ENCODE assay signal across 10 mouse cellular contexts in the genomic region with DNA sequence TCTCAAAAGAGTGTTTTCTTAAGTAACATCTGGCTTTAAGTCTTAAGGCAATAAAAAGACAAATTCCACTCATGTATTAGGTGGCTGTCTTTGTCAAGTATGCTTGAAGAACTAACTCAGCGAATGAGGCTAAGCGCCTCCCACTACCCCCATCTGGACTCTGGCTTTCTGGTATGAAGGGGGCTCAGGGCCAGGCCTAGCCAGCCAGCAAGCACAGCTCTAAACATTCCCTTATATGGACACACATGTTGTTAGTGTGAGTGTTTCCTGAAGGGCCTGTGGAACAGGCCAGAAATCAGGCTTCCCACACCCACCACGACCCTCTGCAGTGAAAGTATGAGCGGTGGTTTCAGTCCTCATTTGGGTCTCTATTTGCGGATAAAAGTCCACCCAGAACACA. TPM values are rescaled to one million over a fixed set of nuclear protein-coding genes. Genes with fewer than 3 reads are reported as not detected.
A peak's percentile ranks its signal among the peaks of the same experiment; 100 is the strongest.
DNase-seq lines count a peak whose midpoint lies in the region; ATAC-seq and TF ChIP-seq lines count a peak whose summit lies in the region.
"Had no signal": no experiment of that assay in that cellular context is flagged by ENCODE, and none has a peak within 500 bp of the region (broad histone marks: within the 10 kb centered on the region; RNA-seq: fewer than 3 reads in every experiment).

No protein-coding gene starts in this region.

- no peaks in the 10 kb centered on the region for H3K27me3 ChIP-seq in hindbrain, embryonic 10.5 days (ENCODE audit: insufficient read depth, poor library complexity, severe bottlenecking)
- H3K27me3 ChIP-seq in hindbrain, embryonic 14.5 days (ENCODE audit: control insufficient read depth, insufficient read depth, low read length) = no peaks in the 10 kb centered on the region
- H3K27me3 ChIP-seq in liver, embryonic 13.5 days = no peaks in the 10 kb centered on the region
- H3K27me3 ChIP-seq: megakaryocyte, embryonic 14.5 days had no signal

- H3K9me3 ChIP-seq in hindbrain, embryonic 10.5 days = no peaks in the 10 kb centered on the region
- no peaks in the 10 kb centered on the region for H3K9me3 ChIP-seq in hindbrain, embryonic 14.5 days (ENCODE audit: control insufficient read depth, low read length)
- no peaks in the 10 kb centered on the region for H3K9me3 ChIP-seq in liver, embryonic 13.5 days (replicated peaks)
- H3K9me3 ChIP-seq: megakaryocyte, embryonic 14.5 days had no signal

- peak overlapping the region; percentile 74 for H3K27ac ChIP-seq in hindbrain, embryonic 10.5 days
- H3K27ac ChIP-seq in hindbrain, embryonic 14.5 days = no peak overlapping the region
- H3K27ac ChIP-seq in liver, embryonic 13.5 days = peak overlapping the region; percentile 41

- H3K9ac ChIP-seq in hindbrain, embryonic 14.5 days = no peak overlapping the region
- no peak overlapping the region for H3K9ac ChIP-seq in liver, embryonic 13.5 days

- no peak for TF ChIP-seq CTCF in brain, embryonic 14.5 days (IDR thresholded peaks at IDR 0.05; ENCODE audit: borderline replicate concordance, extremely low read depth, insufficient read depth, insufficient read length)

- WGBS in hindbrain, embryonic 10.5 days = 70% methylated on average over 5 of the region's 5 CpGs
- WGBS in hindbrain, embryonic 14.5 days = 90% methylated on average over 5 of the region's 5 CpGs
- WGBS in liver, embryonic 13.5 days (ENCODE audit: insufficient replicate concordance) = 69% methylated on average over 5 of the region's 5 CpGs

- no peak overlapping the region for H3K4me2 ChIP-seq in hindbrain, embryonic 14.5 days (replicated peaks)
- no peak overlapping the region for H3K4me2 ChIP-seq in liver, embryonic 13.5 days

- peaks cover 52% of the 10 kb centered on the region for H3K4me1 ChIP-seq in hindbrain, embryonic 10.5 days (replicated peaks)
- H3K4me1 ChIP-seq in hindbrain, embryonic 14.5 days (replicated peaks; ENCODE audit: control insufficient read depth, insufficient read depth, low read length) = peaks cover 17% of the 10 kb centered on the region
- peaks cover 13% of the 10 kb centered on the region for H3K4me1 ChIP-seq in liver, embryonic 13.5 days (replicated peaks)

- H3K4me3 ChIP-seq in hindbrain, embryonic 10.5 days = no peak overlapping the region
- no peak overlapping the region for H3K4me3 ChIP-seq in hindbrain, embryonic 14.5 days (replicated peaks; ENCODE audit: low read length)
- no peak overlapping the region for H3K4me3 ChIP-seq in liver, embryonic 13.5 days (replicated peaks)
- H3K4me3 ChIP-seq: megakaryocyte, embryonic 14.5 days had no signal

- no peak for ATAC-seq in hindbrain, embryonic 14.5 days (ENCODE audit: low FRiP score)
- no peak; the same call in 1 of the 2 replicates for ATAC-seq in liver, embryonic 13.5 days (ENCODE audit: low read depth)

- TF ChIP-seq POLR2A in brain, embryonic 14.5 days (IDR thresholded peaks at IDR 0.05; ENCODE audit: borderline replicate concordance, extremely low read depth, insufficient read depth, insufficient read length, poor library complexity, severe bottlenecking) = no peak

- DNase-seq in hindbrain, embryonic 10.5 days (ENCODE audit: low spot score) = peak; percentile 39
- DNase-seq in hindbrain, embryonic 14.5 days (ENCODE audit: low spot score) = no peak
- DNase-seq in brain, embryonic 14.5 days (ENCODE audit: low read depth) = peak; percentile 29
- peak; percentile 76 for DNase-seq in forelimb bud, embryonic 11.5 days (ENCODE audit: low read depth, low spot score)
- no peak for DNase-seq in liver, embryonic 13.5 days
- no peak for DNase-seq in thymus, postnatal 0 days (ENCODE audit: low spot score)
- DNase-seq in spleen, adult 18-20 months = no peak
- DNase-seq in adrenal gland, postnatal 14 days = no peak

- H3K36me3 ChIP-seq in hindbrain, embryonic 10.5 days = peaks cover 12% of the 10 kb centered on the region
- peaks cover 23% of the 10 kb centered on the region for H3K36me3 ChIP-seq in hindbrain, embryonic 14.5 days (replicated peaks; ENCODE audit: control insufficient read depth, insufficient read depth)
- no peaks in the 10 kb centered on the region for H3K36me3 ChIP-seq in liver, embryonic 13.5 days

RNA-seq across cellular contexts. Expression of a gene that starts 21.5 kb away (rescaled TPM):
- polyA plus RNA-seq in hindbrain, embryonic 10.5 days (2016; fragmentation: Nextera tagmentation; extraction: Ambion mirVana) = 0.40 and 0.80 TPM in 2 replicates
- polyA plus RNA-seq in hindbrain, embryonic 14.5 days (2014; fragmentation: Nextera tagmentation; extraction: Ambion mirVana) = 2.8 and 3.5 TPM in 2 replicates
- polyA plus RNA-seq in brain, embryonic 14.5 days (2012; rRNA removed) = 1.3 and 2.6 TPM in 2 replicates
- 0.03 and 0.05 TPM in 2 replicates for polyA plus RNA-seq in liver, embryonic 13.5 days (2015; fragmentation: Nextera tagmentation; extraction: Ambion mirVana)
- 0.75 and 1.4 TPM in 2 replicates for polyA plus RNA-seq in thymus, postnatal 0 days (2015; fragmentation: Nextera tagmentation; extraction: Ambion mirVana)
- not detected in 2 replicates for total RNA-seq in adrenal gland, postnatal 14 days (2021)
- total RNA-seq: gastrocnemius, postnatal 4 days had no signal

RNA-seq across cellular contexts. Expression of a gene that starts 47.5 kb away (rescaled TPM):
- polyA plus RNA-seq in hindbrain, embryonic 10.5 days (2016; fragmentation: Nextera tagmentation; extraction: Ambion mirVana) = 0.65 and 0.66 TPM in 2 replicates
- polyA plus RNA-seq in hindbrain, embryonic 14.5 days (2014; fragmentation: Nextera tagmentation; extraction: Ambion mirVana) = 0.38 and 0.46 TPM in 2 replicates
- polyA plus RNA-seq in brain, embryonic 14.5 days (2012; rRNA removed) = 0.59 and 0.83 TPM in 2 replicates
- polyA plus RNA-seq in liver, embryonic 13.5 days (2015; fragmentation: Nextera tagmentation; extraction: Ambion mirVana) = 0.06 and 0.08 TPM in 2 replicates
- 0.09 and 0.13 TPM in 2 replicates for polyA plus RNA-seq in thymus, postnatal 0 days (2015; fragmentation: Nextera tagmentation; extraction: Ambion mirVana)
- not detected in 2 replicates for total RNA-seq in adrenal gland, postnatal 14 days (2021)

Comparison
In these comparisons a context has a peak if more than half of its experiments do, and no peak if none do; other contexts are left out.
1. DNase-seq: peak in hindbrain, embryonic 10.5 days (single experiment), brain, embryonic 14.5 days (single experiment) and forelimb bud, embryonic 11.5 days (single experiment); none in hindbrain, embryonic 14.5 days (single experiment), liver, embryonic 13.5 days (single experiment), thymus, postnatal 0 days (single experiment), spleen, adult 18-20 months (0 of 2) and adrenal gland, postnatal 14 days (single experiment).